Mouse (Mus musculus) spleen, adult 10 weeks (tissue): ENCODE measurements around the gene Corin. TPM values are rescaled to one million over a fixed set of nuclear protein-coding genes. Genes with fewer than 3 reads are reported as not detected.

Experiments
- polyA plus RNA-seq: library from polyadenylated mRNA; stranded (reverse); fragments of 350-450 nt; fragmentation: Illumina TruSeq; extraction: RNeasy Lipid Tissue Mini Kit (QIAGEN cat#74804); gene quantifications from one replicate; pipeline ENCODE4 v1.2.3, GENCODE M21; 2015; ENCODE audit warnings: low replicate concordance; ENCODE audit not compliant: insufficient read depth

The Corin gene
- 0.26 TPM for polyA plus RNA-seq

GRCm38 (mm10) chr5:72503531-72504523 lies at the start of gene Corin:
TSS of gene Corin (minus strand) at chr5:72504473.

Other genes starting within 250 kb of the Corin start
- gene Nfxl1, start 55.2 kb upstream of the Corin start, polyA plus RNA-seq, result 17.8 TPM
- gene Zar1, start 76.8 kb upstream of the Corin start, polyA plus RNA-seq, result not detected
- not detected for gene Gm5868, start 83.1 kb upstream of the Corin start, polyA plus RNA-seq
- 3.6 TPM for gene Cnga1, start 139.8 kb upstream of the Corin start, polyA plus RNA-seq
- 2.1 TPM for gene Nipal1, start 143.3 kb upstream of the Corin start, polyA plus RNA-seq
- gene Txk, start 248.3 kb upstream of the Corin start, polyA plus RNA-seq, result 28.1 TPM